Mouse (Mus musculus) embryonic fibroblast, embryonic 13.5 days (primary cell): ENCODE data around the gene Cldn10.

Experiments used
- CTCF ChIP-seq: IDR thresholded peaks from 2 replicates; pipeline ENCODE4 v1.5.1; 2011; ENCODE audit warnings: mild to moderate bottlenecking, control low read depth, low read length, moderate library complexity, borderline replicate concordance; ENCODE audit not compliant: insufficient read depth
- POLR2A ChIP-seq: IDR thresholded peaks from 2 replicates; pipeline ENCODE4 v1.6.1; 2011; ENCODE audit warnings: low read depth, mild to moderate bottlenecking, control low read depth, low read length, moderate library complexity

DNA sequence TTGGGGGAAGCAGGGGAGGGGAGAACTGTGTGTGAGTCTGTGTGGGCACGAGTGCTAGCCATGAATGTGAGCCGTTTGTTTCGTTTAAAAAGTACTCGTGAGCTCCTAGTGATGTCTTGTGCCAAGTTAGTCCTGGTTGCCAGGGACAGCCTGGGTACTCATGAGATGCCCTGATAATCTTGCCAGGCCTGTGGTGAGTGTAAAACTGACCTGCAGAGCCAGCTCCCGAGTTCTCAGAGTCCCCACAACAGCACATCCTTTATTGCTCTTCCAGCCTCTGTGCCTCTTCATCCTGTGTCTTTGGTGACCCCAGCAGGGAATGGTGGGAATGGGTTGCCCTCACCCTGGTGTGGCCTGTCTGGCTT lies 9.0 kb downstream of the Cldn10 start:
- no peak for TF ChIP-seq POLR2A
- TF ChIP-seq CTCF = no peak
